Mouse (Mus musculus): ENCODE data around the gene Chsy1. TPM values are rescaled to one million over a fixed set of nuclear protein-coding genes. Genes with fewer than 3 reads are reported as not detected.

The Chsy1 gene
- 10 to 100 TPM in 1 of 2 experiments, 1 to 10 TPM in 1; 1.3 to 13.7 TPM for polyA plus RNA-seq (2012; fragmentation: generic; extraction: Trizol)

DNA sequence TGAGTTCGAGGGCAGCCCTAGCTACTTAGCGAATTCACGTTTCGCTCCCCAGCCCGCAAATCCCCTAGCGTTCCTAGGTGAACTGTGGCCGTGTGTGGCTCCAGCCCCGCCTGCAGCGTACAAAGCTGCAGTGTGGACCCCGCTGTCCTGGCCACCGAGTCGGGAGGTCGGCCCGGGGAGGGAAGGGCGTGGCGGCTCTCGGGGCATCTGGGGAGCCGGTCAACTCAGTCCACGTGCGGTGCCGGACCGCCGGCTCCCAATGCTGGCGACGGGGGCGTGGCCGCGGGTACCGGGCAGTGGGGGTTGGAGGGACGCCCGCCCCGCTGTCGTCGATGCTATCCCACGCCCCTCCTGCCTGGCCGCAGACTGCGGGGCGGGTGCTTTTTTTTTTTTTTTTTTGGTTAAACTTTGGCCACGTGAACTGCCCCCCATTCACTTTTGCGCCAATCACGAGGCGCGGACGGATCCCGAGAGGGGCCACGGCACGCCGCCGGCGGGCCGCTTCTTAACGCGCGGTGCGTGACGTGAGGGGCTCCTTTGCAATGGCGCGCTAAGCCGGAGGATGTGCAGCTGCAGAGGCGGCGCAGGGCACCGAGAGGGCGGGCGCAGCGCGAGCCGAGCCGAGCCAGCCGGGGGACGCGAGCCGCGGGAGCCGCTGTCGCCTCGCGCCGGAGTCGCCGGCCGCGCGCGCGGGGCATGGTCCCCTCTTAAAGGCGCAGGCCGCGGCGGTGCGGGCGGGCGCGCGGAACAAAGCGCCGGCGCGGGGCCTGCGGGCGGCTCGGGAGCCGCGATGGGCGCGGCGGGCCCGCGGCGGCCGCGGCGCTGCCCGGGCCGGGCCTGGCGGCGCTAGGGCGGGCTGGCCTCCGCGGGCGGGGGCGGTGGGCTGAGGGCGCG lies at the start of gene Chsy1:
Gene Chsy1 (plus strand): TSS at position 555 of the 894 bp plus-strand sequence.

DNA sequence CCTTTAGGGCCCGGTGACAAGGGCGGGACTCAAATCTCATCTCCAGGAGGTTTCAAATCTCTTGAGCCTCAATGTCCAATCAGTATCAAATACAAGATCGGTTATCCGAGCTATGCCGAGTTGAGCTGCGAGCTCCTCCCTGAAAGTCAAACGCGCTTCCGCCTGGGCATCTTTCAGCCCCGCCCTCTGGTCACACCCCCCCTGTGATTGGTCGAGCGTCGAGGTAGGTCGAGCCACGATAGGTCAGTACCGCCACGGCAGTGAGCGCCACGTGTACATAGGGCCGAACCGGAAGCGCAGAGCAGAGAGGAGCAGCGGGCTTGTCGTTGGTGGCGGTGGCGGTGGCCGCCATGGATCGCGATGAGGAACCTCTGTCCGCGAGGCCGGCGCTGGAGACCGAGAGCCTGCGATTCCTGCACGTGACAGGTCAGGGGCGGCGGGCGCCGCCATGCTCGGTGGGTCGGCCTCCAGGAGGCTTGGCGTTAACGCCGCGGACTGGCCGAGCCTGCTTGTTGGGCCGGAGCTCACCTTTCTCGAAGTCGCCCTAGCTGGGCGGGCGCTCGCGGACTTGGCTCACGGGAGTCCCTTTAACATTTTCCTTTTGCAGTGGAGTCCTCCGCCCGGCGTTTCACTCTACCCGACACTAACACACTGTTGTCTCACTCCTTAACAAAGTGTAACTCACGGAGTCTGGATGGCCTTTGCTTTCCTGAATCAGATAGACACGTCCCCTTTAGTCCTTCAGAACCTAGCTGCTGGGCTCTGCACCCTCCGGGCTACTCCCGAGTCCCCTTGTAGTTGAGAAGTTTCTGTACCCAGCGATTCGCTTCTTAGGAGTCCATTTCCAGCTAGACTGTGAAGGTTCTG lies 29.7 kb upstream of the Chsy1 start, which contains the start of gene Selenos:
Gene Selenos (plus strand): TSS at position 286 of the 867 bp plus-strand sequence.

Other genes with a start within 250 kb of the Chsy1 start
- gene Pcsk6, start 247.8 kb upstream of the Chsy1 start, polyA plus RNA-seq (2012; fragmentation: generic; extraction: Trizol) = under 1 TPM; 0.08 to 0.61 TPM
- not detected for gene Gm45213, start 65.9 kb upstream of the Chsy1 start, polyA plus RNA-seq (2012; fragmentation: generic; extraction: Trizol)
- gene Snrpa1, start 50.5 kb upstream of the Chsy1 start, polyA plus RNA-seq (2012; fragmentation: generic; extraction: Trizol) = 10 to 100 TPM; 42.3 to 51.9 TPM
- 10 to 100 TPM in 1 of 2 experiments, 1 to 10 TPM in 1; 7.0 to 80.0 TPM for gene Selenos, start 29.9 kb upstream of the Chsy1 start, polyA plus RNA-seq (2012; fragmentation: generic; extraction: Trizol)